Mouse (Mus musculus) Muller cell, postnatal 12 days (primary cell): Measurements from ENCODE around the gene Kif17.

ENCODE experiments used
- DNase-seq: peaks from one replicate; pipeline ENCODE4 v3.0.0-alpha.2; 2015; ENCODE audit errors: inconsistent ontology term

Gene Kif17

DNA sequence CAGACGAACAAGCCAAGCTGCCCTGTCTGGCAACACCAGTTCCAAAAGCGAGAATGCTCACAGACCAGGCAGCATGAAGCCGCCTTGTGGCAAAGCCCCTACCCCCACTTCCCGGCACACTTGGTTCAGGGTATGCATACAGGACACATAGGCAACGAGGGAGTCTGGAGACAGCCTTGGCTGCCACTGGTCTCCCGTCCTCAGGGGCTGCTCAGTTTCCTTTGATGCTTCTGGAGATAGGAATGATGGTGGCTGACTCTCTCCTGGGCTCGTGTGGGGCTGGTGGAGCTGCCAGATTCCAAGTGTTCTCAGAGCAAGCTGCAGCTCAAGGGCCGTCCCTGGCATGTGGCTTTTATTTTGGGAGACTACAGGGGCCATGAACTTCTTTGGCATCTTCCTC is 91.2 kb downstream of the Kif17 start:
- no peak for DNase-seq

DNA sequence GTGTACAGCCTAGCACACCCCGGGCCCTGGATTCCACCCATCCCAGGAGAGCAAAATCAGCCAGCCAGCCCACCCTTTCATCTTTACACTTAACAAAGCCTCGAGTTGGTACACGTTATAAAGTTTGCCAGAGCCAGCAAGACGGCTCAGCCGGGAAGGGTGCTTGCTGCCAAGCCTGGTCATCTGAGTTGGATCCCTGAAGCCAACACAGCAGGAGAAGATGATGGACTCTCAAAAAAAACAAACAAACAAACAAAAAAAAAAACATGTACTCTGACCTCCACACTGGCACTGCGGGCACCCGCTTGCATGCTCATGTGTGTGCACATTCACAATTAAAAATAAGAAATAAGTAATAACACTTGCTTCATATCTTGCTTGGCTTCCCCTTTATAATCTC is 91.8 kb downstream of the Kif17 start:
- DNase-seq, result no peak

DNA sequence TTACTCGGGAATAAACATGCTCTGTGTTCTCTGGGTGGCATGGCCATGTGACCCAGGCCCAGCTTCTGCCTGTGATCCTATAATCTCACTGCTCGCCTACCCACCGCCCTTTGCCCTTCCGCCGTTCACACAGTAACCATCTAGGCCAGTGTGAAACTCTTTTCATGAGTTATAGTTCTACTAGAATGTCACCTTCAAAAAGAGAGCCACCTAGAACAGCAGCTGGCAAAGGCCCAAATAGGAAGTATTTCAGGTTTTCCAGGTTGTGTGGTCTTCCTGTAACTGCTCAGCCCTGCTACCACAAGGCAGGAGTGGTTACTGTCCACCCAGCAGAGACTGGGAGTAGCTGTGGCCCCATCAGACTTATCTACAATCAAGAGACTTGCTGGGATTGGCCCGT is 92.5 kb downstream of the Kif17 start:
- no peak for DNase-seq

DNA sequence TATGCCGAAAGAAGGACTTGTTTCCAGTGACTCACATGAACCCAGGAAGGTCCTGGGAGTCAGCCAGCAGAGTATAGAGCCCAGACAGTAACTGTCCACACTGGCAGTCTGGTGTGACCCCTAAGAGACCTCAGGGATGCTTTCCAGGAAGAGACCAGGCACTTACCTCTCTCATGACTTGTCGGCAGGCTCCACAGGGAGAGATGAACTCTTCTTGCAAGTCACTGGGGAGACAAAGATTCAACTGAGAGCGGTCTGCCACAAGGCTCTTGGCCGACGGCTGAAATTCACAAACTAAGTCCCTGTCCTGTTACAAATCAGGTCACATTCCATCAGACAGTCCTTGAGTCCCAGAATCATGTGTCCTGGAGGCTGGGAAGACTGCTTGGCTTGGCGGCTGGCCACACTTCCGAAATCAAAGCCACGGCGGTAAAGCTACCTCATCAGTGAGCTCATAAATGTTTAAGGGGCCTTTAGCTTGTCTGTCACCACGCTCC is 93.2 kb downstream of the Kif17 start:
- DNase-seq, result peak; percentile 92

DNA sequence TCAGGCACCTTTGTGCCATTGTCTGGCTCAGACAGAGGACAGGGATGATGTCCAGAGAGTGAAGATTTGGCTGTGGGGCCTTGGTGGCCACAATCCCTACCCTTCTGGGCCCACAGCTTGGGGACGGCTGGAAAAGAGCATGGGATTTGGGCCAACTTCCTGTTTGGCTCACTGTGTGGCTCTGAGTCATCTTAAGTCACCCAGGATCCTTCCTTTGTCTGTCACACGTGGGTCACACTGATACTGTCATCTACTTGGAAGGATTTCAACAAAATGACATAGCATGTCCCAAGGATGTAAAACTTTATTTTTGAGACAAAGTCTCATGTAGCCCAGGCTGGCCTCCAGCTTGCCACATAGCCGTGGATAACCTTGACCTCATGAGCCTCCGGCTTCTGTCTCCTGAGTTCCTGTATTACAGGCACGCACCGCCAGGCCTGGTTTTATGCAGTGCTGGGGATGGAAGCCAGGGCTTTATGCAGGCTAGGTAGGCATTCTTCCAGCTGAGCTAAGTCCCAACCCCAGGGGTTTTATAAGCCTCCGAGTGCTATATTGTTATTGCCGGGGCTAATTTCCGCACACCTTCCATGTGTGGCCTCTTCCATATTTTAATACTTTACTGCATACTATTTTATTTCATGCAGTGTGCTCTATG is 94.8 kb downstream of the Kif17 start:
- peak; percentile 63 for DNase-seq

DNA sequence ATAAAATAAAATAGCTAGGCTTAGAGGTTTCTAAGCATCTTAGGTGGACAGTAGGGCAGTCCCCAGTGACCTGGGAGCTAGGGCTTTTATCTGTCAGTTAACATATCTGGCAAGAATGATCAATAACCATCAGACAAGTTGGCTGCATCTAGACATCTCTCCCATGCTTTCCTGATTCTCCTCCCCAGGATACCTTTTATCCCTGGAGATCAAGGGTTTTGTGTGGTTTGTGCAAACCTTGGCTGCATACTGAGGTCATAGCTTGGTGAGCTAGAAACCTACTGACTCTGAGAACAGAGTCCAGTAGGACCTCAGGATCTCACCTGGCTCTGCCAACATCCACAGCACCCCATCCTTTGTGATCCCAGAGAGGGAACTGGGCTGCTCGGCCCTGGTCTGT is 97.0 kb downstream of the Kif17 start:
- no peak for DNase-seq

DNA sequence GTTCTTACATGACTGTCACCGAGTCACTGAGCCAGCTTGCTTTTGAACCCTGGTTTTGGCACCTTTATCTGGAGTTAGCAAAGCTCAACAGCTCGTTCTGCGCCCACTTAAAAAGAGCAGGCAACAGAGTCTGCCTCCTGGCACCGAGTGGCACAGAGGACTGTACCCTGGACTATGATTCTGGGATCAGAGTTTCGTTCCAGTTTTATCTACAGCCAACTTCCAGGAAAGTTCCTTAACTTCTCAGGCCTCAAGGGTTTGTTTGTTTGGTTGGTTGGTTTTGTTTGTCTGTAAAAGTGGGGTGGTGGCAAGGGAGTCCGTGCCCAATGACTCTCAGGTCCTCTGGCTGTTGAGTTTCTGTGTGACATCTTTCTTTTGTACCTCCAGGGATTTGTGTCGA is 98.5 kb downstream of the Kif17 start:
- no peak for DNase-seq
